Mouse (Mus musculus) hindbrain, embryonic 13.5 days (tissue): ENCODE measurements around the gene Slc5a9. TPM values are rescaled to one million over a fixed set of nuclear protein-coding genes. Genes with fewer than 3 reads are reported as not detected.
"Not testable (repeated sequence)": the region's sequence is repeated elsewhere in the genome, so short reads cannot be mapped to it uniquely, and the experiment has no call there.

ENCODE experiments used
- ATAC-seq: fragments of 200-750 bp; cut with Nextera tagmentation; 2 replicates; pipeline ENCODE4 v1.8.0; 2017; ENCODE audit warnings: moderate TSS enrichment; ENCODE audit not compliant: low FRiP score
- H3K27ac ChIP-seq: fragments of 300-500 bp; sonication (generic); 2 replicates; pipeline ENCODE4 v1.5.1; 2015; ENCODE audit warnings: inconsistent platforms, mild to moderate bottlenecking, moderate library complexity
- H3K27me3 ChIP-seq: fragments of 300-500 bp; sonication (generic); 2 replicates; pipeline ENCODE4 v1.6.1; 2015; ENCODE audit warnings: mild to moderate bottlenecking, inconsistent platforms
- H3K36me3 ChIP-seq: fragments of 300-500 bp; sonication (generic); 2 replicates; pipeline ENCODE4 v1.6.1; 2015; ENCODE audit warnings: mild to moderate bottlenecking, inconsistent platforms
- H3K4me1 ChIP-seq: fragments of 300-500 bp; sonication (generic); replicated peaks from 2 replicates; pipeline ENCODE4 v1.6.1; 2015; ENCODE audit warnings: inconsistent platforms
- H3K4me2 ChIP-seq: fragments of 300-500 bp; sonication (generic); 2 replicates; pipeline ENCODE4 v1.6.1; 2015; ENCODE audit warnings: inconsistent platforms, mild to moderate bottlenecking, moderate library complexity
- H3K4me3 ChIP-seq: fragments of 300-500 bp; sonication (generic); 2 replicates; pipeline ENCODE4 v1.5.1; 2015; ENCODE audit warnings: mild to moderate bottlenecking, inconsistent platforms
- H3K9ac ChIP-seq: fragments of 300-500 bp; sonication (generic); 2 replicates; pipeline ENCODE4 v1.6.1; 2015; ENCODE audit warnings: mild to moderate bottlenecking, inconsistent platforms
- H3K9me3 ChIP-seq: fragments of 300-500 bp; sonication (generic); 2 replicates; pipeline ENCODE4 v1.6.1; 2016; ENCODE audit warnings: inconsistent platforms
- WGBS: fragments of 180-500 bp; shearing (Covaris S2); methylation state at CpG from one replicate; pipeline ENCODE4 v1.1.7; 2015; 5-methylcytosine and 5-hydroxymethylcytosine counted together
- polyA plus RNA-seq: library from polyadenylated mRNA; unstranded; fragments of >200 nt; fragmentation: Nextera tagmentation; extraction: Ambion mirVana; gene quantifications from 2 replicates; pipeline ENCODE4 v1.2.1, GENCODE M21; 2015

Gene Slc5a9
- polyA plus RNA-seq, result not detected in 2 replicates

- no peak within 1 kb of the TSS for H3K4me2 ChIP-seq
- no peak for ATAC-seq
- no peak within 1 kb of the TSS for H3K9ac ChIP-seq
- no peak within 1 kb of the TSS for H3K4me3 ChIP-seq
- no peaks in the 10 kb centered on the region for H3K27me3 ChIP-seq
- no peaks in the 10 kb centered on the region for H3K36me3 ChIP-seq
- no peaks in the 10 kb centered on the region for H3K4me1 ChIP-seq
- no peak within 1 kb of the TSS for H3K27ac ChIP-seq
- no peaks in the 10 kb centered on the region for H3K9me3 ChIP-seq
Observed at GRCm38 (mm10) chr4:111902775-111903174, at the start of gene Slc5a9. Gene Slc5a9, minus strand, starts transcription at chr4:111902918.

- Histone ChIP-seq H3K9me3 (peaks cover 5% of the 10 kb centered on the region; the same call in 1 of the 2 replicates), H3K27me3 (no peaks in the 10 kb centered on the region), H3K9ac (no peak within 1 kb of the TSS), H3K4me3 (no peak within 1 kb of the TSS), H3K4me2 (no peak within 1 kb of the TSS), H3K36me3 (no peaks in the 10 kb centered on the region), H3K27ac (no peak within 1 kb of the TSS), H3K4me1 (no peaks in the 10 kb centered on the region)
- 90% methylated on average over 1 of the region's 1 CpGs for WGBS
- no peak for ATAC-seq
Observed at GRCm38 (mm10) chr4:111919092-111919491, 16.4 kb upstream of the Slc5a9 start, which contains the start of gene Skint8. Gene Skint8, plus strand, starts transcription at chr4:111919392.

- Histone ChIP-seq H3K9ac (no peak overlapping the region), H3K36me3 (no peaks in the 10 kb centered on the region), H3K9me3 (no peaks in the 10 kb centered on the region), H3K27ac (no peak overlapping the region), H3K27me3 (no peaks in the 10 kb centered on the region), H3K4me3 (no peak overlapping the region), H3K4me1 (no peaks in the 10 kb centered on the region), H3K4me2 (no peak overlapping the region)
- ATAC-seq, result peak; percentile 43; the same call in 1 of the 2 replicates
- WGBS, result 43% methylated on average over 2 of the region's 2 CpGs
Observed at GRCm38 (mm10) chr4:111907926-111908325, 5.2 kb upstream of the Slc5a9 start.

- WGBS, result 69% methylated on average over 1 of the region's 1 CpGs
- no peak for ATAC-seq
- no peaks in the 10 kb centered on the region for H3K36me3 ChIP-seq
- no peak overlapping the region for H3K4me3 ChIP-seq
- H3K27ac ChIP-seq, result no peak overlapping the region
- no peaks in the 10 kb centered on the region for H3K27me3 ChIP-seq
- no peak overlapping the region for H3K9ac ChIP-seq
- no peaks in the 10 kb centered on the region for H3K4me1 ChIP-seq
- no peaks in the 10 kb centered on the region for H3K9me3 ChIP-seq
- H3K4me2 ChIP-seq, result no peak overlapping the region
Observed at GRCm38 (mm10) chr4:111901473-111901872, 1.2 kb downstream of the Slc5a9 start.

- 90% methylated on average over 1 of the region's 1 CpGs for WGBS
Observed at GRCm38 (mm10) chr4:111900491-111900890, 2.2 kb downstream of the Slc5a9 start.

GRCm38 (mm10) chr4:111898566-111898965, 4.2 kb downstream of the Slc5a9 start:
- ATAC-seq, result no peak
- H3K9me3 ChIP-seq, result no peaks in the 10 kb centered on the region
- no peak overlapping the region for H3K27ac ChIP-seq
- no peak overlapping the region for H3K4me3 ChIP-seq
- H3K4me2 ChIP-seq, result no peak overlapping the region
- WGBS, result 79% methylated on average over 4 of the region's 4 CpGs
- H3K4me1 ChIP-seq, result no peaks in the 10 kb centered on the region
- H3K27me3 ChIP-seq, result no peaks in the 10 kb centered on the region
- no peak overlapping the region for H3K9ac ChIP-seq
- H3K36me3 ChIP-seq, result no peaks in the 10 kb centered on the region

More at GRCm38 (mm10) chr4:111900491-111900890, 2.2 kb downstream of the Slc5a9 start:
- not testable (repeated sequence) for H3K27me3 ChIP-seq, ATAC-seq, H3K36me3 ChIP-seq, H3K9ac ChIP-seq, H3K4me2 ChIP-seq, H3K27ac ChIP-seq, H3K9me3 ChIP-seq, H3K4me3 ChIP-seq, H3K4me1 ChIP-seq

GRCm38 (mm10) chr4:111897755-111898154, 5.0 kb downstream of the Slc5a9 start:
- Histone ChIP-seq H3K4me1 (no peaks in the 10 kb centered on the region), H3K27me3 (no peaks in the 10 kb centered on the region), H3K36me3 (no peaks in the 10 kb centered on the region), H3K4me3 (no peak overlapping the region), H3K4me2 (no peak overlapping the region), H3K9me3 (no peaks in the 10 kb centered on the region), H3K27ac (no peak overlapping the region), H3K9ac (no peak overlapping the region)
- 50% methylated on average over 1 of the region's 1 CpGs for WGBS
- ATAC-seq, result no peak

- Histone ChIP-seq H3K9me3 (no peaks in the 10 kb centered on the region), H3K9ac (no peak overlapping the region), H3K36me3 (no peaks in the 10 kb centered on the region), H3K27ac (no peak overlapping the region), H3K4me3 (no peak overlapping the region), H3K4me1 (no peaks in the 10 kb centered on the region), H3K27me3 (no peaks in the 10 kb centered on the region), H3K4me2 (no peak overlapping the region)
- ATAC-seq, result no peak
Observed at GRCm38 (mm10) chr4:111892138-111892537, 10.6 kb downstream of the Slc5a9 start.

- H3K4me2 ChIP-seq, result no peak overlapping the region
- H3K4me1 ChIP-seq, result no peaks in the 10 kb centered on the region
- H3K9me3 ChIP-seq, result no peaks in the 10 kb centered on the region
- WGBS, result 25% methylated on average over 4 of the region's 4 CpGs
- no peaks in the 10 kb centered on the region for H3K27me3 ChIP-seq
- ATAC-seq, result peak; percentile 82
- H3K9ac ChIP-seq, result no peak overlapping the region
- H3K36me3 ChIP-seq, result no peaks in the 10 kb centered on the region
- H3K27ac ChIP-seq, result no peak overlapping the region
- H3K4me3 ChIP-seq, result no peak overlapping the region
Observed at GRCm38 (mm10) chr4:111886607-111887006, 16.1 kb downstream of the Slc5a9 start.

- H3K9ac ChIP-seq, result no peak overlapping the region
- no peaks in the 10 kb centered on the region for H3K9me3 ChIP-seq
- ATAC-seq, result peak; percentile 83
- H3K27ac ChIP-seq, result no peak overlapping the region
- no peak overlapping the region for H3K4me3 ChIP-seq
- no peaks in the 10 kb centered on the region for H3K4me1 ChIP-seq
- H3K27me3 ChIP-seq, result no peaks in the 10 kb centered on the region
- no peaks in the 10 kb centered on the region for H3K36me3 ChIP-seq
- 15% methylated on average over 7 of the region's 7 CpGs for WGBS
- H3K4me2 ChIP-seq, result 0 out of 2 replicates have a peak overlapping the region, but pooled peaks have one; percentile 22
Observed at GRCm38 (mm10) chr4:111886018-111886417, 16.7 kb downstream of the Slc5a9 start.

- H3K9me3 ChIP-seq, result no peaks in the 10 kb centered on the region
- no peaks in the 10 kb centered on the region for H3K36me3 ChIP-seq
- 93% methylated on average over 12 of the region's 12 CpGs for WGBS
- H3K4me1 ChIP-seq, result no peaks in the 10 kb centered on the region
- no peaks in the 10 kb centered on the region for H3K27me3 ChIP-seq
- no peak overlapping the region for H3K9ac ChIP-seq
- H3K4me3 ChIP-seq, result no peak overlapping the region
- ATAC-seq, result no peak
- no peak overlapping the region for H3K27ac ChIP-seq
- H3K4me2 ChIP-seq, result no peak overlapping the region
Observed at GRCm38 (mm10) chr4:111883543-111883942, 19.2 kb downstream of the Slc5a9 start.

GRCm38 (mm10) chr4:111880112-111880875, 22.4 kb downstream of the Slc5a9 start:
- H3K27ac ChIP-seq, result no peak overlapping the region
- no peak overlapping the region for H3K9ac ChIP-seq
- WGBS, result 54% methylated on average over 4 of the region's 4 CpGs
- no peaks in the 10 kb centered on the region for H3K27me3 ChIP-seq
- no peak overlapping the region for H3K4me3 ChIP-seq
- no peaks in the 10 kb centered on the region for H3K4me1 ChIP-seq
- H3K36me3 ChIP-seq, result no peaks in the 10 kb centered on the region
- H3K9me3 ChIP-seq, result no peaks in the 10 kb centered on the region
- ATAC-seq, result no peak
- H3K4me2 ChIP-seq, result no peak overlapping the region

GRCm38 (mm10) chr4:111867743-111868401, 34.8 kb downstream of the Slc5a9 start:
- Histone ChIP-seq H3K9me3 (no peaks in the 10 kb centered on the region), H3K4me1 (no peaks in the 10 kb centered on the region), H3K4me3 (no peak overlapping the region), H3K27ac (no peak overlapping the region), H3K27me3 (no peaks in the 10 kb centered on the region), H3K9ac (no peak overlapping the region), H3K36me3 (no peaks in the 10 kb centered on the region), H3K4me2 (no peak overlapping the region)
- no peak for ATAC-seq
- WGBS, result 85% methylated on average over 2 of the region's 2 CpGs
